Mouse (Mus musculus): Measurements from ENCODE around the gene Mipol1.

The Mipol1 gene

GRCm38 (mm10) chr12:57508938-57509337 lies 278.7 kb downstream of the Mipol1 start:
- in situ Hi-C loops (cut with MboI; ENCODE audit: unreplicated experiment in 2 of 2), result no loop called here

DNA sequence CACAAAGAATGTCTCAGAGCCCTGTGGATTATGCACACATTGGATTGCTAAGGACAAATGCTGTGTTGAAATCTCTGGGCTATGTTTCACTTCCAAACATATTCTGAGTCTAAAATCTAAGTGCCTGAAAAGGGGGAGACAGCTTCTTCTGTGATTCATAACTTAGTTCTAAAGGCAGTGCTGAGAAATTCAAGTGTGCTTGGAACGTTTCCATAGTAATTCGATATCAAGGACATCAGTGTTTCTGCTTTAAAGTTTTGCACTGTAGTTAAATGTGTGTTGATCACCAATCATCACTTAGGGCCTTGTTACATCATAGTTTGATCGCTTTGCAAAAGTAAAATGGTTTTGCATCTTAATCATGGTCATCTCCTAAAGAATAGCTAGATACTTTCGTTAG lies 279.5 kb downstream of the Mipol1 start:
- in situ Hi-C loops (cut with MboI; ENCODE audit: unreplicated experiment in 2 of 2), result no loop called here

- in situ Hi-C loops (cut with MboI; ENCODE audit: unreplicated experiment in 2 of 2), result no loop called here
These were observed 280.9 kb downstream of the Mipol1 start for GRCm38 (mm10) chr12:57511127-57511526.

DNA sequence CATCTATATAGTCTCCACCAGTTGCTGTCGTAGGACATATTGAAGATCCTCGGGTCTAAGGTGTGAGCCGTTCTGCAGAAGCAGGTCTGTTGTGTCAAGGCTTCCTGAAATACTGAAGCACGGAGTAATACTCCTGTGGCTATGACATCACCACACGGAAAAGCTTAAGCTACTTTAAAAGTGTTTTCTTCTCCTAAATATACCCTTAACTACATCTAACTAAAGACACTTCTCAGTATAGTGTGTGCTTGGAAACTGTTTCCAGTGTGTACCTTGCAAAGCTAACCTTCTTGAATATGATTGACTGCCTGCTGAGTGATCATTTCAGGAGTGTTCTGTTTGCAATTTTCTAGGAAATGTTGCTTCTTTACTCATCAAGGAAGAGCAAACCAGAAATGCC lies 281.3 kb downstream of the Mipol1 start:
- in situ Hi-C loops (cut with MboI; ENCODE audit: unreplicated experiment in 2 of 2), result no loop called here

GRCm38 (mm10) chr12:57514552-57514951 lies 284.3 kb downstream of the Mipol1 start:
- in situ Hi-C loops (cut with MboI; ENCODE audit: unreplicated experiment in 2 of 2), result no loop called here

- in situ Hi-C loops (cut with MboI; ENCODE audit: unreplicated experiment in 2 of 2), result no loop called here
These were observed 285.6 kb downstream of the Mipol1 start for GRCm38 (mm10) chr12:57515702-57516377.

DNA sequence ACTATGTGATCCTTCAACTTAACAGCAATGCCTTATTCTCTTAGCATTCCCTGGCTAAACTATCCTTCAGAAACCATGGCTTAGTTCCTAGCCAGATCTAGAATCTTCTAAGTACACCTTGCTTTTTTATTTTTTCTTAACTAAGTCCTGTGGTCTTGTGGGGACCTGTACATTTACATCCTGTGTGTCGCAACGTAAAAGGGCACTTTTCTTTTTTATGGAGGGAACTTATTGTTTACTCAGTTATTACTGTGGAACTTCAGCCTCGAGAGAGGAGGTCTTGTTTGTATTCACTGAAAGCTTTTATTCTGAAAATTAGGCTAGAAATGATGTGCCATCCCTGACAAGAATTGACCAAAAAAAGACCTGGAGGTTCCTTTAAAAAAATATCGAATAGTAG lies 298.1 kb downstream of the Mipol1 start:
- in situ Hi-C loops (cut with MboI; ENCODE audit: unreplicated experiment in 2 of 2), result no loop called here

GRCm38 (mm10) chr12:57530474-57530873 lies 300.2 kb downstream of the Mipol1 start:
- in situ Hi-C loops (cut with MboI; ENCODE audit: unreplicated experiment in 2 of 2), result no loop called here

- in situ Hi-C loops (cut with MboI; ENCODE audit: unreplicated experiment in 2 of 2), result no loop called here
These were observed 304.3 kb downstream of the Mipol1 start for GRCm38 (mm10) chr12:57534517-57534878.

DNA sequence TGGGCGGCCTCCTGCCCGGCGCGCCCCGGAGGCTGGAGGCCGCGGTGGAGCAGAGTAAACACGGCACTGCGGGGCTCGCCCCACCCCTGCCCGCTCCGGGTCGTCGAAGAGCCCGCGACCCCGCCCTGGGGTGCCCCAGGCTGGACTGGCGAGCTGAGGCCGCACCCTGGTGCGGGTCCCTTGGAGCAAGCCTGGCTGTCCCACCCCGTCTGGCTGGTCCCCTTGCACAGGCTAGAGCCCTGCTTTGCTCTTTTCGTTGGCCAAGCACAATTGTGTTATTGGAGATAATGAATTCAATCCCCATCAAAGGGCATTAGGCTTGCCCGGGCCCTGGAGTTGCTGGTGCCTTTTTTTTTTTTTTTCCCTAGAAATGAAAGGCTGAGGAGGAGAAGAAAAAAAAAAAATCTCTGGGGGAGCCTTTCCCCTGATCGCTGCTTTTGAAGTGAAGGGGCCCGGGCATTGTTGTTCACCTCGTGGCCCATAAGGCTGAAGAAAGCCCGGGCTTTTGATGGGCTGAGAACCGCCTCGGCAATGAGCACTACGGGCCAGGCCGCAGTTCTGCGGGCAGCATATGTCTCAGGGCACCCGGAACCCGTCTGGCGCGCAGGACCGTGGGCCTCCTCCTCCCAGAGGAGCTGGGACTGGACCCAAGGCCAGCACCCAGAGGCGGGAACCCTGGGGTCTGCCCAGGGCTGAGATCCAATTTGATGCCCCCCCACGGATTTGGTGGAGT lies 304.8 kb downstream of the Mipol1 start:
- in situ Hi-C loops (cut with MboI; ENCODE audit: unreplicated experiment in 2 of 2), result no loop called here

- in situ Hi-C loops (cut with MboI; ENCODE audit: unreplicated experiment in 2 of 2), result no loop called here
These were observed 306.1 kb downstream of the Mipol1 start for GRCm38 (mm10) chr12:57536056-57536908.

DNA sequence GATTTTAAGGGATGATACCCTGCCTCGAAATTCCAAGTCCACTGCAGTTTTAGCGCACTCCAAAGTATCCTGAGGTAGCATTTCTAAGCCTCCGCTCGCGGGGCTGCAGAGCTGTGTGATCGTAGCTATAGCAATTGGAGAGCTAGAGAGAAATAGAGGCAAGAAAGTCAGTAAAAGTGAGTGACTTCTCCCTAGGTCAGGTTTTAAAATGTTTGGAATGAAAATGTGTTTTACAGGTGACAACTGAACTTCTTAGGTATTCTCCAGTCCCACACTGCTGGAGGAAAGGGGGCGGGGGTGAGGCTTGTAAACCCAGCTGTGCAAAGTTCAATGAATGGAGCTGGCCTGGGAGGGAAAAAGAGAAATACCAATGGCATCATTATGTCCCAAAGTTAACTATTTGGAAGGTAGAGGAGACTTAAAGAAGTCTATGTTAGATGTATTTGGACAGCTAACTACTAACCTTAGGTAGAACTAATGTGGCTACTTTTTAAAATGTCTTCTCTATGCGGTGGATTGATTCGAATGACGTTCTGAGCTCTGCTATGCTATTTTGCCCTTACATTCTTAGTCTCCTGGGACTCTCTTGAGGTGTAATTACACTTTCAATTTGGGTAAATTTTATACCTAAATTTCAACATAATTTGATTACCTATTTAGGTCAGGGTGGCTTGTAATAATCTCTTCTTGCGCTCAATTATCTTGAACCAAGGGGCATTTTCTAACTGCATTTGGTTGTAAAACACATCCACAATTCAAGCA lies 306.9 kb downstream of the Mipol1 start:
- in situ Hi-C loops (cut with MboI; ENCODE audit: unreplicated experiment in 2 of 2), result no loop called here

- in situ Hi-C loops (cut with MboI; ENCODE audit: unreplicated experiment in 2 of 2), result no loop called here
These were observed 307.8 kb downstream of the Mipol1 start for GRCm38 (mm10) chr12:57537791-57538587.

DNA sequence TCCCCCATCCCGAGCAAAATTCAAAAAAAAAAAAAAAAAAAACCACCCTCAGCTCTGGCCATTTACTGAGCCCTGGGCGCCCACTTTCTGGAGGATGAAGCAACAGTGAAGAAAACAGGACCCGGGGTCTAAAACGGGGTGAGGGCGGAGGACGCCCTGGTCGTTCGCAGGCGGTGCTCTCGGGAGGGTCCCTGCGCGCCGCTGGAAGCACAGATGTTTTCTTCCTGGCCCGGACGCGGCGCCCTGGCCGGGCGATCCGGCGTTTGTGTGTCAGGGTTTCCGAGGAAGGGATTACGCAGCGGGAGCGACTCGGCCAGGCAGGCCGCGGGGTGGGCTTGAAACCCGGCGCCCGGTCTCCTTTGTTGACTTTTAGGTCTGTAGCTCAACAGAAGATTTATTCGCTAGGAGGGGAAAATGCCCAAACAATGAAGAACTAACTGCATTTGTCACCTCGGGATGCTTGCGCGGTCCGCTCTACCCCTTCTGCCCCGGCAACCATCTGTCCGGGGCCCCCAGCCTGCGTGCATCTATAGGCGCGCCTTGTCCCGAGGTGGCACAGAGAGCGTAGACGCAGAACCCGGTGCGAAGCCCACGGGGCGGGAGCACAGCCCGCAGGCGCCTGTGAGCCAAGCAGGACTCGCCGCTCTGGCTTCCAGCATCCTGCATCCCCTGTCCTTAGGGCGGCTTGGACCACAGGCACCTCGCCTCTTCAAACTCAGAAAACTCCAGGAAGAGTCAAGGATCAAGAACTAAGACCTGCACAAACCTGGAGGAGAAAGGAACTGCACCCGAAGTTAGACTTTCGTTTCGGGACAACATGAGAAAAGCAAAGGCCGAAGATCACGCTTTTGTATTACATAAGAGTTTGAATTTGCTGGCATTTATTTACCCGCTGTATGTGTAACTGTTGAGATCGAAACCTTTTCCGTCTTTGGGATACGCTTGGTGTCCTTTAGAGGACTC lies 308.6 kb downstream of the Mipol1 start:
- in situ Hi-C loops (cut with MboI; ENCODE audit: unreplicated experiment in 2 of 2), result no loop called here

DNA sequence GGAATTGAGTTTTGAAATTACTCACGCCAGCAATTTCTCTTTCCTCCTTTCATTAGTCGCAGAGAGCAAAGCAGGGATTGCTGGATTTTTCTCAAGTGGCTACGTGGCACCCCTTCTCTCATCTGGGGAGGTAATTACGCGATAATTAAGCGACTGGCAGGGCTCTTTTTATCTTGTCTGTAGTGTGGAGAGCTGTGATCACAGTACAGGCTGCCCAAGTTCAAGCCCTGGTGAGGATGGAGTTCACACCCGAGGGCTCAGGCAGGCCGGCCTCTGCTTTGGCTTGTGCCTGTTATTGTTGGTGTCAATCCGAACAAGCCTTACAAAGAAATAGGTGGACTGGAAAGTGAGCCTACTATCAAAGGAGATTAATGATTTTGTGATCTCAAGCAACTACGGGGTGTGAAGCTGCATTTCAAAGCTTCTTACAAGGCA lies 309.3 kb downstream of the Mipol1 start:
- in situ Hi-C loops (cut with MboI; ENCODE audit: unreplicated experiment in 2 of 2), result no loop called here

GRCm38 (mm10) chr12:57541118-57541517 lies 310.9 kb downstream of the Mipol1 start:
- in situ Hi-C loops (cut with MboI; ENCODE audit: unreplicated experiment in 2 of 2), result no loop called here

GRCm38 (mm10) chr12:57541931-57542745 lies 311.9 kb downstream of the Mipol1 start:
- in situ Hi-C loops (cut with MboI; ENCODE audit: unreplicated experiment in 2 of 2), result no loop called here

All from v-Abl transformed pro-B cells (cell line).